Mouse (Mus musculus): Measurements from ENCODE around the gene Zfp3. TPM values are rescaled to one million over a fixed set of nuclear protein-coding genes. Genes with fewer than 3 reads are reported as not detected.

Gene Zfp3
- total RNA-seq, 2 experiments from 2014 or later, result 23.8 TPM

DNA sequence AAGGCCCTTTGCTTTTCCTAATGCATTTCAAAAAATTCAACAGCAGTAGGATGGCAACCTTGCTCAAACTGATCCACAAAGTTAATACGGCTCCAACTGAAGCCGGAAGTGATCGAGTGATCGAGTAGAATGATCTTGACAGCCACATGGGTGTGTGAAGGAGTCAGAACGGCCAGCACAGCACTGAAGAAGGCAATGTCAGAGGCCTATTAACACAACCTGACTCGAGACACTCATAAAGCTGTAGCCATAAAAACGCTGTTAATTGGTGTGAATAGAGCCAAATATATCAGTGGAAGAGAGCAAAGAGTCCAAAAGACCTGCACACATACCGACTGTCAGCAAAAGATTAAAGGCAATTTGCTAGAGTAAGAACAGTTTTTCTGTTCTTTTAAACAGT, 56.1 kb downstream of the Zfp3 start:
- Histone ChIP-seq H3K4me3 (no peak overlapping the region), H3K27ac (no peak overlapping the region)
- TF ChIP-seq CTCF (conservative IDR thresholded peaks at IDR 0.05), result no peak
- no peak for DNase-seq (ENCODE audit: low spot score in 2 of 2)

DNA sequence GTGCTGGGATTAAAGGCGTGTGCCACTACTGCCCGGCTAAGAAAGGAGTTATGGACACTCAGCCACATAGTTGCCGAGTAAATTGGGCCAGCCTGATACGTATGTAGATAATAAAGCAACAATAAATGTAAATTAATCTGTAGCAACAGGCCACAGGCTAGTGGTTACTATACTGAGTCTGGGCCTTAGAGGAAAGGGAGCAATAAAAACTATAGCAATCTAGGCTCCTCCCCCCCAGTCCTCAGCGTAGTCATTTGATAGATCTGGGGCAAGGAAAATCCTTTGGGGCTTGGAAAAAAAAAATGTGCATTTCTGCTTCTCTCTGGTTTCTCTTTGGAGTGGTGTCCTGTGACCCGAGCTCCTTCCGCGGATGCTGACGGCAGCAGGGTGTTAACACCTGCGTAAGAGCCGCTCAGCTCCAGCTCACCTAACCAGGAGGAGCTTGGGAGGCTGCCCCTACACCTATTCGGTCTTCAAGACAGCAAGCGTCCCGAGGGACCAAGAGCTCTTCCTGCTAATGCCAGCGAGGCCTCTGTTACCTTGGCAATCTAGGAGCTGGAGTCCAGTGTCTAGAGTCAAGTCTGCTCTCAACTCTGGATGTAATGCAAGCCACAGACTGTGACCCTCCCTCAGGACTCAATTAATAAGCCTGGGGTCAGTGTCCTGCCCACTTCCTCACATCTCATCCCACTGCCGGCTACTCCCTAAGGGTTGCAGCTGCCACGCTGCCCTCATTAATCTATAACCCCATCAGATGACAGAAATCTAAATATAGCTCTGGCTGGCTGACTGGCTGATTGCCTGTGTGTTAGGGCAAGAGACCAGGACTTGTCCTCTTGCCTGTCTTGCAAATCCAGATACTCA, 58.0 kb downstream of the Zfp3 start:
- no peak for TF ChIP-seq CTCF (conservative IDR thresholded peaks at IDR 0.05)
- no peak for DNase-seq (ENCODE audit: low spot score in 2 of 2)
- Histone ChIP-seq H3K27ac (no peak overlapping the region), H3K4me3 (no peak overlapping the region)

Small RNAs within 50 kb of the gene (microRNA-seq; reads per million reads assigned to microRNA genes)
- gene Gm22760, result 0 reads per million in 2 experiments

Other genes with a start within 250 kb of the Zfp3 start
- gene Vmo1, start 249.6 kb upstream of the Zfp3 start, total RNA-seq (2021), result not detected
- not detected for gene Gltpd2, start 245.0 kb upstream of the Zfp3 start, total RNA-seq (2021)
- gene Psmb6, start 238.8 kb upstream of the Zfp3 start, total RNA-seq (2021), result 100 to 1,000 TPM; 178 to 188 TPM
- not detected for gene Gm40193, start 231.3 kb upstream of the Zfp3 start, total RNA-seq (2021)
- 10 to 100 TPM; 17.7 to 19.2 TPM for gene Pld2, start 224.1 kb upstream of the Zfp3 start, total RNA-seq (2021)
- gene Mink1, start 201.3 kb upstream of the Zfp3 start, total RNA-seq (2021), result 100 to 1,000 TPM; 505 to 510 TPM
- under 1 TPM; 0.47 to 0.72 TPM for gene 4930544D05Rik, start 148.4 kb upstream of the Zfp3 start, total RNA-seq (2021)
- gene Chrne, start 145.0 kb upstream of the Zfp3 start, total RNA-seq (2021), result not detected
- not detected for gene Gp1ba, start 125.1 kb upstream of the Zfp3 start, total RNA-seq (2021)
- gene Rnf167, start 117.0 kb upstream of the Zfp3 start, total RNA-seq (2021), result 10 to 100 TPM; 88.8 to 99.4 TPM
- 100 to 1,000 TPM; 115 to 123 TPM for gene Slc25a11, start 116.7 kb upstream of the Zfp3 start, total RNA-seq (2021)
- 100 to 1,000 TPM; 333 to 349 TPM for gene Pfn1, start 109.6 kb upstream of the Zfp3 start, total RNA-seq (2021)
- 1 to 10 TPM; 6.6 to 7.9 TPM for gene Eno3, start 107.0 kb upstream of the Zfp3 start, total RNA-seq (2021)
- 10 to 100 TPM; 50.8 to 54.7 TPM for gene Spag7, start 94.8 kb upstream of the Zfp3 start, total RNA-seq (2021)
- gene Camta2, start 76.1 kb upstream of the Zfp3 start, total RNA-seq (2021), result 100 to 1,000 TPM; 387 to 403 TPM
- gene Inca1, start 64.1 kb upstream of the Zfp3 start, total RNA-seq (2021), result 1 to 10 TPM; 2.9 to 5.0 TPM
- gene Kif1c, start 63.7 kb upstream of the Zfp3 start, total RNA-seq (2021), result 10 to 100 TPM; 76.5 to 89.8 TPM
- not detected for gene Scimp, start 48.4 kb downstream of the Zfp3 start, total RNA-seq (2021)
- gene Rabep1, start 80.6 kb downstream of the Zfp3 start, total RNA-seq (2021), result 100 to 1,000 TPM; 122 to 124 TPM
- gene Nup88, start 205.8 kb downstream of the Zfp3 start, total RNA-seq (2021), result 10 to 100 TPM; 53.3 to 57.7 TPM
- 10 to 100 TPM; 35.3 to 36.1 TPM for gene Rpain, start 206.0 kb downstream of the Zfp3 start, total RNA-seq (2021)
- gene C1qbp, start 218.8 kb downstream of the Zfp3 start, total RNA-seq (2021), result 10 to 100 TPM; 97.1 to 99.5 TPM
- gene Dhx33, start 240.2 kb downstream of the Zfp3 start, total RNA-seq (2021), result 10 to 100 TPM; 66.7 to 78.8 TPM